Mouse (Mus musculus) hindbrain, embryonic 13.5 days (tissue): ENCODE measurements at regions not wholly inside any gene's neighbourhood (a gene's known extent, or its start where the extent isn't known, plus 50 kb on each side); places are given as distances from the start of the nearest gene placed in this dataset.
"Not testable (repeated sequence)": the region's sequence is repeated elsewhere in the genome, so short reads cannot be mapped to it uniquely, and the experiment has no call there.

Experiments
- ATAC-seq: fragments of 200-750 bp; cut with Nextera tagmentation; 2 replicates; pipeline ENCODE4 v1.8.0; 2017; ENCODE audit warnings: moderate TSS enrichment; ENCODE audit not compliant: low FRiP score
- H3K27ac ChIP-seq: fragments of 300-500 bp; sonication (generic); 2 replicates; pipeline ENCODE4 v1.5.1; 2015; ENCODE audit warnings: inconsistent platforms, mild to moderate bottlenecking, moderate library complexity
- H3K27me3 ChIP-seq: fragments of 300-500 bp; sonication (generic); 2 replicates; pipeline ENCODE4 v1.6.1; 2015; ENCODE audit warnings: mild to moderate bottlenecking, inconsistent platforms
- H3K36me3 ChIP-seq: fragments of 300-500 bp; sonication (generic); 2 replicates; pipeline ENCODE4 v1.6.1; 2015; ENCODE audit warnings: mild to moderate bottlenecking, inconsistent platforms
- H3K4me1 ChIP-seq: fragments of 300-500 bp; sonication (generic); replicated peaks from 2 replicates; pipeline ENCODE4 v1.6.1; 2015; ENCODE audit warnings: inconsistent platforms
- H3K4me2 ChIP-seq: fragments of 300-500 bp; sonication (generic); 2 replicates; pipeline ENCODE4 v1.6.1; 2015; ENCODE audit warnings: inconsistent platforms, mild to moderate bottlenecking, moderate library complexity
- H3K4me3 ChIP-seq: fragments of 300-500 bp; sonication (generic); 2 replicates; pipeline ENCODE4 v1.5.1; 2015; ENCODE audit warnings: mild to moderate bottlenecking, inconsistent platforms
- H3K9ac ChIP-seq: fragments of 300-500 bp; sonication (generic); 2 replicates; pipeline ENCODE4 v1.6.1; 2015; ENCODE audit warnings: mild to moderate bottlenecking, inconsistent platforms
- H3K9me3 ChIP-seq: fragments of 300-500 bp; sonication (generic); 2 replicates; pipeline ENCODE4 v1.6.1; 2016; ENCODE audit warnings: inconsistent platforms
- WGBS: fragments of 180-500 bp; shearing (Covaris S2); methylation state at CpG from one replicate; pipeline ENCODE4 v1.1.7; 2015; 5-methylcytosine and 5-hydroxymethylcytosine counted together

GRCm38 (mm10) chr6:89121023-89121745 is 219.1 kb downstream of the Tpra1 start:
- Histone ChIP-seq H3K4me2 (no peak overlapping the region), H3K4me3 (no peak overlapping the region), H3K9ac (peak overlapping the region; percentile 29; the same call in 1 of the 2 replicates), H3K27ac (no peak overlapping the region), H3K4me1 (peaks cover 12% of the 10 kb centered on the region), H3K27me3 (no peaks in the 10 kb centered on the region), H3K36me3 (no peaks in the 10 kb centered on the region), H3K9me3 (no peaks in the 10 kb centered on the region)
- WGBS: 48% methylated on average over 4 of the region's 4 CpGs
- no peak for ATAC-seq

DNA sequence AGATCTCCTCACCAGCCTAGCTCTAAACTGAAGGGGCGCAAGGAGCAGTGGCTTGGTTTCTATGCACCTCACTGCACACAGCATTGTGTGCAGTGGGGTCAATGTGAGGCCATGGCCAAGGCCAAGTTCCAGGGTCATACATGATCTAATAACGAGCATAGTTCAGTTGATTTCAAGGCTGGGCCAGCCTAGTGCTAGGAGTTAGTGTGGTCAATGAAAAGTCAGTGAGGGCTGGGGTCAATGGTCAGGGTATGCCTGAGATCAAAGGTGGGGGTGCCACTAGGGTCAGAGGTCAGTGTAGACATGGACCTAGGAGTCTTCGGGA is 219.7 kb downstream of the Tpra1 start:
- Histone ChIP-seq H3K4me2 (no peak overlapping the region), H3K36me3 (no peaks in the 10 kb centered on the region), H3K9me3 (no peaks in the 10 kb centered on the region), H3K27me3 (no peaks in the 10 kb centered on the region), H3K9ac (no peak overlapping the region; the same call in 1 of the 2 replicates), H3K4me3 (no peak overlapping the region), H3K27ac (no peak overlapping the region), H3K4me1 (peaks cover 12% of the 10 kb centered on the region)
- WGBS: 75% methylated on average over 3 of the region's 3 CpGs
- ATAC-seq: no peak

- no peak overlapping the region for H3K4me3 ChIP-seq
- no peak for ATAC-seq
- 60% methylated on average over 9 of the region's 9 CpGs for WGBS
- H3K36me3 ChIP-seq: no peaks in the 10 kb centered on the region
- H3K27me3 ChIP-seq: peaks cover 5% of the 10 kb centered on the region; the same call in 1 of the 2 replicates
- H3K4me2 ChIP-seq: no peak overlapping the region
- no peak overlapping the region for H3K9ac ChIP-seq
- no peak overlapping the region for H3K27ac ChIP-seq
- H3K4me1 ChIP-seq: peaks cover 11% of the 10 kb centered on the region
- H3K9me3 ChIP-seq: no peaks in the 10 kb centered on the region; the same call in 1 of the 2 replicates
These were observed 223.9 kb downstream of the Tpra1 start for GRCm38 (mm10) chr6:89125916-89126315.

- ATAC-seq, H3K36me3 ChIP-seq, H3K4me1 ChIP-seq, H3K9me3 ChIP-seq, H3K4me2 ChIP-seq, H3K4me3 ChIP-seq, H3K27ac ChIP-seq, H3K27me3 ChIP-seq, H3K9ac ChIP-seq: not testable (repeated sequence)
- 76% methylated on average over 5 of the region's 5 CpGs for WGBS
These were observed 226.1 kb downstream of the Tpra1 start for GRCm38 (mm10) chr6:89128141-89128540.

GRCm38 (mm10) chr6:89140469-89140868 is 222.0 kb downstream of the Plxna1 start:
- Histone ChIP-seq H3K27ac (no peak overlapping the region), H3K27me3 (no peaks in the 10 kb centered on the region), H3K4me3 (no peak overlapping the region), H3K9me3 (no peaks in the 10 kb centered on the region), H3K4me2 (no peak overlapping the region), H3K4me1 (no peaks in the 10 kb centered on the region), H3K9ac (no peak overlapping the region), H3K36me3 (no peaks in the 10 kb centered on the region)
- 81% methylated on average over 3 of the region's 3 CpGs for WGBS
- no peak for ATAC-seq

DNA sequence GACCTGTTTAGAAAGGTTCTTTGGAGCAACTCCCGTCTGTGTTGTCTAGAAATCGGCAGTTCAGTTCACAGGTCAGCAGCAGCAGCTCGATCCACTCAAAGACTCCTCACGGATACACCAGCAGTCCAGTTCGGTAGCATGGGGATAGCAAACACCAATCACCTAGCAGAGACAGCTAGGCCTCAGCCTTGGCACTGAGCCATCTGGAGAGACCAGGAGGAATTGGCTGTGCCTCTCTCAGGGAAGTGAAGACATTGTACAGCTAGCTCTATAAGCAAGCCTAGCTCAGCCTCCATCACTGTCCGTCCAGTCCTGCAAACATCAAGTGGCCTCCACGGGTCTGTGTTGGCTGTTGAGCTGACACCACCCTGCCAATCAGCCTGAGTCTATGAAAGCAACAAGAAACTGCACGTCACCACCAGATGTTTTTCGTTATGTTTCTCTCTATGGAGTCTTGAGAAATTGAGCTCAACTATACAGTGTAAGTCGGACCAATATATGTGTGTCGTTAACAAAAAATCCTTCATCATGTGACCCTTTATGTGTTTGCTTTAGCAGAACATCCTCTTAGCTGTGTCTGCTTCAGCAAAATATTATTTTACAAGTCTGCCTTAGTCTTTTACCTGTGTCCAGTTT is 209.3 kb downstream of the Plxna1 start:
- H3K4me1 ChIP-seq: no peaks in the 10 kb centered on the region
- H3K9me3 ChIP-seq: no peaks in the 10 kb centered on the region
- WGBS: 78% methylated on average over 11 of the region's 11 CpGs
- no peak for ATAC-seq
- H3K9ac ChIP-seq: no peak overlapping the region
- H3K36me3 ChIP-seq: no peaks in the 10 kb centered on the region
- H3K4me2 ChIP-seq: no peak overlapping the region
- no peak overlapping the region for H3K27ac ChIP-seq
- H3K27me3 ChIP-seq: no peaks in the 10 kb centered on the region
- H3K4me3 ChIP-seq: no peak overlapping the region

GRCm38 (mm10) chr6:89157501-89157900 is 204.9 kb downstream of the Plxna1 start:
- peaks cover 10% of the 10 kb centered on the region for H3K4me1 ChIP-seq
- H3K27me3 ChIP-seq: no peaks in the 10 kb centered on the region
- no peak overlapping the region for H3K4me3 ChIP-seq
- no peak overlapping the region for H3K27ac ChIP-seq
- no peaks in the 10 kb centered on the region for H3K9me3 ChIP-seq
- 85% methylated on average over 1 of the region's 1 CpGs for WGBS
- no peak overlapping the region for H3K9ac ChIP-seq
- H3K36me3 ChIP-seq: no peaks in the 10 kb centered on the region
- ATAC-seq: no peak
- no peak overlapping the region for H3K4me2 ChIP-seq

DNA sequence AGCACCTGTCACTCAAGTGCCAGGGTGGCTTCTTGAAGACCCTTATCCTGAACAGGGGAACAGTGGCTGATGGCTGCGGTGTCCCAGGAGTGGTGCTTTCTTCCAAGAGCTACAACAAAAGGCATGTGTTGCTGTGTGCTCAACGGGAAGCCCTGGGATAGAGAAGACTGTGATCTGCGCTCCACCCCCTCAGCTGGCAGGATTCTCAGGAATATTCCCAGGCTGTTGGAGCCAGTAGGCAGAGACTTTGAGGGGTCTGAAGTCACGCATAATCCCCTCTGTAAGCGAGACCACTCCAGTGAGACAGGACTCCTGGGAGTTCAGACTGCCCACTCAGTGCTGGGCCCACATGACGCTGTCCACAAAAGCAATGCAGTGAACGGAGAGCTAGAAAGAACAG is 202.4 kb downstream of the Plxna1 start:
- Histone ChIP-seq H3K36me3 (no peaks in the 10 kb centered on the region), H3K9ac (no peak overlapping the region), H3K9me3 (no peaks in the 10 kb centered on the region), H3K4me3 (no peak overlapping the region), H3K4me1 (peaks cover 10% of the 10 kb centered on the region), H3K27ac (no peak overlapping the region), H3K27me3 (no peaks in the 10 kb centered on the region), H3K4me2 (no peak overlapping the region)
- WGBS: 34% methylated on average over 7 of the region's 7 CpGs
- no peak for ATAC-seq

GRCm38 (mm10) chr6:89161746-89162145 is 200.7 kb downstream of the Plxna1 start:
- Histone ChIP-seq H3K27me3 (no peaks in the 10 kb centered on the region), H3K9ac (no peak overlapping the region), H3K36me3 (no peaks in the 10 kb centered on the region), H3K4me3 (no peak overlapping the region), H3K27ac (no peak overlapping the region), H3K9me3 (peaks cover 1% of the 10 kb centered on the region), H3K4me1 (peaks cover 10% of the 10 kb centered on the region), H3K4me2 (no peak overlapping the region)
- ATAC-seq: no peak
- 93% methylated on average over 1 of the region's 1 CpGs for WGBS

DNA sequence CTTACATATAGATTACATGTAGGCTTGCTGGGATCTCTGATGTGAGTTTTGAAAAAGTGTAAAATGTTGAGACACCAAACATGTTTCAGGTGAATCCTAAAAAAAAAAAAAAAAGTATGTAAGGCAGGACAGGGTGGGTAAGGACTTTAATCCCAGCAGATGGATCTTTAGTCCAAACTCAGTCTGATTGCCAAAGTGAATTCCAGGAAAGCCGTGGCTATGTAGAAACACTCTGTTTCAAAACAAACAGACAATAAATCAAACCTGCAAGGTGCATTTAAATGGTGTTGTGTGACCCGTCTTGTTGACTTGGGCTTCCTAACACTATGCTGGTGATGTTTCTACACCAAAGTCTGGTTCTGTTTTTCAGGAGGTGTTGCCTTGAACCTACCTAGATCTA is 192.9 kb downstream of the Plxna1 start:
- H3K9me3 ChIP-seq: peaks cover 4% of the 10 kb centered on the region

DNA sequence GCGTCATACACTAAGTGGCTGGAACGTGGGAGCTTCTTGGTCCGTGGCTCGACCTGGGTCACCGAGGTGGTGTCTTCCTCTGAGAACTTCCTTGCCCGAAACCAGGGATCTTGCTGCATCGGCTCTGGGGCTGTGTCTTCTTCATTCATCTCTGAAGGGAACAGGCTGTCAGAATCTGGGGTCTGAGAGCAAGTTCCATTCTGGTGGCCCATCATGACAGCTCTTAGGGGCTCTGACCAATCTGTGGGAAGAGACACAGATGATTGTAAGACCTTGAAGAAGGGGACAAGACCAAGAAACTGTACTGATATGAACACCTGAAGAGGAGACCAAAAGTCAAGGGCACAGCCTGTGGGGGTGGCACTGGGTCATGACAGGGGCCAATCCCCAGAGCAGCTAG is 177.5 kb downstream of the Plxna1 start:
- 100% methylated on average over 1 of the region's 7 CpGs for WGBS
- not testable (repeated sequence) for H3K4me1 ChIP-seq

More for the DNA sequence above, 192.9 kb downstream of the Plxna1 start:
- Histone ChIP-seq H3K4me2 (no peak overlapping the region), H3K9ac (no peak overlapping the region), H3K36me3 (no peaks in the 10 kb centered on the region), H3K27ac (no peak overlapping the region), H3K4me3 (no peak overlapping the region), H3K4me1 (no peaks in the 10 kb centered on the region), H3K27me3 (no peaks in the 10 kb centered on the region)
- no peak for ATAC-seq
- WGBS: 87% methylated on average over 2 of the region's 2 CpGs

DNA sequence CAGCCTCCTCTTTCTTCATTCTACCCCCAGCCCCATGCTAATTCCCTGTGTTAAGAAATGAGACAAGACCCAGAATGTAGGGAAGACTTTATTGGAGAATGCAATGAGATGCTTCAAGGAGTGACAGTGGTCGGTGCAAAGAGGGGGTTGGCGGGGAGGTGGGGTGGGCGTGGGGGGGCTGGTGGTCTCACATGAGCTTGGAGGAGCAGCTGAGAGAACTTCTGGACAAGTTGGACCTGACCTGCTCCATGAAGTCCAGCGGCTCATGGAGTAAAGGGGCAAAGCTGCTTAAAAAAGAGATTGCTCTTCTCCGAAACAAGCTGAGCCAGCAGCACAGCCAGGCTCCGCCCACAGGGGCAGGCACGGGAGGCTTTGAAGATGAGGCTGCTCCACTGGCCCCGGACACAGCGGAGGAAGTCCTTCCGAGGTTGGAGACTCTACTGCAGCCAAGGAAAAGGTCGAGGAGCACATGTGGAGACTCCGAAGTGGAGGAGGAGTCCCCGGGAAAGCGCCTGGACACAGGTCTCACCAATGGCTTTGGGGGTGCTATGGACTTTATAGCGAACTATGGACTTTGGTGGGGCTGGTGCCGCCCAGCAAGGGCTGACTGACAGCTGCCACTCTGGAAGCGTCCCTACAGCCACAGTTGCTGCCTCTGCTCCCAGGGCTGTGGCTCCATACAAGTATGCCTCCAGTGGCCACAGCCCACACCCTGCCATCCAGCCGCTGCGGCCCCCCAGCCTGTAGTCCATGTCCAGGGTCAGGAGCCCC is 161.7 kb downstream of the Plxna1 start:
- not testable (repeated sequence) for H3K27ac ChIP-seq, H3K9ac ChIP-seq, H3K9me3 ChIP-seq, H3K27me3 ChIP-seq, H3K36me3 ChIP-seq, ATAC-seq, H3K4me1 ChIP-seq
- peak overlapping the region; percentile 15; the same call in 1 of the 2 replicates for H3K4me3 ChIP-seq
- 13% methylated on average over 19 of the region's 19 CpGs for WGBS
- H3K4me2 ChIP-seq: peak overlapping the region; percentile 48

More for the DNA sequence above, 177.5 kb downstream of the Plxna1 start:
- not testable (repeated sequence) for H3K9ac ChIP-seq, H3K27ac ChIP-seq, H3K9me3 ChIP-seq, H3K27me3 ChIP-seq, H3K4me3 ChIP-seq, ATAC-seq, H3K4me2 ChIP-seq, H3K36me3 ChIP-seq
